Mouse (Mus musculus): ENCODE data around the gene Mdh1.
"Not testable (repeated sequence)": the region's sequence is repeated elsewhere in the genome, so short reads cannot be mapped to it uniquely, and the experiment has no call there.

Gene Mdh1

GRCm38 (mm10) chr11:21545021-21545420, 27.1 kb downstream of the Mdh1 start:
- DNase-seq = no peak

DNA sequence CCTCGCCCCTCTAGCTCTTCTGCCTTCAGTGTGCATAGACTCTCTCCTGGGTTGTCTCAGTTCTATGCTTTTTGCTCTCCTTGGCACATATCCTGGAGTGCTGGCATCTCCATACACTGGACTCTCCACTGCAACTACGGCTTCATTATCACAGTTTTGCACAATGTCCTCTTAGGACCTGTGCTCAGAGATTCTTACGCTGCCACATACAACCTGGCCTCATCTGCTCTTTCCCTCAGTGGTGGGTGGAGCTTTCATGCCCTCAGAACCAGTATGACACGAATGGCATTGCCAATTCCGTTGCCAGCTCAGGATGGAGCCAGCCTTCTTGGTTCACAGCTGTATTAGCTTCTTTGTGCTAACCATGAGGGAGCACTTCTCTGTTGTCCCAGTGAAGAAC, 29.4 kb downstream of the Mdh1 start:
- no peak for DNase-seq

- DNase-seq = no peak
Observed at GRCm38 (mm10) chr11:21540622-21541021, 31.5 kb downstream of the Mdh1 start.

GRCm38 (mm10) chr11:21540072-21540471, 32.1 kb downstream of the Mdh1 start:
- DNase-seq = no peak

DNA sequence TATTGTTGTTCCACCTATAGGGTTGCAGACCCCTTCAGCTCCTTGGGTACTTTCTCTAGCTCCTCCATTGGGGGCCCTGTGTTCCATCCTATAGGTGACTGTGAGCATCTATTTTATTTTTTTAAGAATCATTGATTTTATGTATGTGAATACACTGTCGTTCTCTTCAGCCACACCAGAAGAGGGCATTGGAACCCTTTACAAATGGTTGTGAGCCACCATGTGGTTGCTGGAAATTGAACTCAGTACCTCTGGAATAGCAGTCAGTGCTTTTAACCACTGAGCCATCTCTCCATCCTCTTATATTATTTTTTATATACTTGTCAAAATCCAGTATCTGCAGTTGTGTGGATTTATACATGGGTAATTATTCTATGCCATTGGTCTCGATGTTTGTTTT, 41.3 kb downstream of the Mdh1 start:
- DNase-seq = not testable (repeated sequence)

- no peak for DNase-seq
Observed at GRCm38 (mm10) chr11:21528676-21529394, 43.3 kb downstream of the Mdh1 start.

GRCm38 (mm10) chr11:21517726-21518125, 54.4 kb downstream of the Mdh1 start:
- no peak for DNase-seq

DNA sequence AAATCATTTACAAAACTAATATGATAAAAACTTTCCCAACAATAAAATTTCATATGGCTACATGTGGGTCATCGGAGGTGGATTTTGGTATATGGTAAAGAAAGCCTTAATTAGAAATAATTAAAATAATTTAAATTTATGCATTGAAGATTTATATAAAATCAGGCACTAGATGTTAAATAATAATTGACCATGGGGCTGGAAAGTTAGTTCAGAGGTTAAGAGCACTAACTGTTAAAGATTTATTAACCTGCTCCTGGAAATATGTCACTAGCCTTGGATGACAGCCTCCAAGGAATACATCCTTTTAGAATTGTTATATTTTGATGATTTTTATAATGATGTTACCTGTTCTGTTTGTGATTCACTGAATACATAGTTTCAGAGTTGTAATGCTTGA, 55.8 kb downstream of the Mdh1 start:
- DNase-seq = not testable (repeated sequence)

- not testable (repeated sequence) for DNase-seq
Observed at GRCm38 (mm10) chr11:21510577-21510976, 61.6 kb downstream of the Mdh1 start.

DNA sequence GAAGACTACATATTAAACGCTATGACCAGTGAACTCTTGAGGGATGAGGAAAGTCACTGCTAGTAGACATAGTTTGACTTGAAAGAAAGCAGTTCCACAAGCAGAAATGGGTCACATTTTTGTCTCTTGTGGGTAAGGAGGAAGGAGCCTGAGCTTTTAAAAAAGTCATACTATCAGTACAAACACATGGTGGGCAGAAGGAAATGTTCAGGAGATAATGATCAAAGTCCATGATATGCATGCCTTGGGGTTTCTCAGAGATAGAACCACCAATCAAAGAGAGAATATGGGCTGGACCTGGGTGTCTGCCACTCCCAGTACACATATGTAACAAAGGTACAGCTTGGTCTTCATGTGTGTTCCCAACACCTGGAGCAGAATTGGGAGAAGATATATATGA, 63.5 kb downstream of the Mdh1 start:
- DNase-seq = not testable (repeated sequence)

GRCm38 (mm10) chr11:21507073-21507472, 65.1 kb downstream of the Mdh1 start:
- DNase-seq = not testable (repeated sequence)

All from cerebellum, adult 11-12 months (tissue).